Mouse (Mus musculus) midbrain, embryonic 12.5 days (tissue): ENCODE measurements at regions not wholly inside any gene's neighbourhood (a gene's known extent, or its start where the extent isn't known, plus 50 kb on each side); places are given as distances from the start of the nearest gene placed in this dataset.

ENCODE experiments used
- ATAC-seq: fragments of 200-750 bp; cut with Nextera tagmentation; 2 replicates; pipeline ENCODE4 v1.8.0; 2017; ENCODE audit warnings: low read depth, moderate TSS enrichment, moderate library complexity; ENCODE audit not compliant: low FRiP score
- H3K27ac ChIP-seq: fragments of 300-500 bp; sonication (generic); replicated peaks from 2 replicates; pipeline ENCODE4 v1.5.1; 2016; ENCODE audit warnings: mild to moderate bottlenecking
- H3K27me3 ChIP-seq: fragments of 300-500 bp; sonication (generic); 2 replicates; pipeline ENCODE4 v1.6.1; 2016; ENCODE audit warnings: mild to moderate bottlenecking
- H3K36me3 ChIP-seq: fragments of 300-500 bp; sonication (generic); 2 replicates; pipeline ENCODE4 v1.6.1; 2016
- H3K4me1 ChIP-seq: fragments of 300-500 bp; sonication (generic); 2 replicates; pipeline ENCODE4 v1.6.1; 2016
- H3K4me2 ChIP-seq: fragments of 300-500 bp; sonication (generic); replicated peaks from 2 replicates; pipeline ENCODE4 v1.6.1; 2016; ENCODE audit warnings: mild to moderate bottlenecking, moderate library complexity
- H3K4me3 ChIP-seq: fragments of 300-500 bp; sonication (generic); 2 replicates; pipeline ENCODE4 v1.5.1; 2016; ENCODE audit warnings: mild to moderate bottlenecking
- H3K9ac ChIP-seq: fragments of 300-500 bp; sonication (generic); replicated peaks from 2 replicates; pipeline ENCODE4 v1.6.1; 2016; ENCODE audit warnings: mild to moderate bottlenecking, moderate library complexity
- H3K9me3 ChIP-seq: fragments of 300-500 bp; sonication (generic); 2 replicates; pipeline ENCODE4 v1.6.1; 2016; ENCODE audit warnings: mild to moderate bottlenecking
- WGBS: fragments of 180-500 bp; shearing (Covaris S2); methylation state at CpG from one replicate; pipeline ENCODE4 v1.1.7; 2016; 5-methylcytosine and 5-hydroxymethylcytosine counted together

DNA sequence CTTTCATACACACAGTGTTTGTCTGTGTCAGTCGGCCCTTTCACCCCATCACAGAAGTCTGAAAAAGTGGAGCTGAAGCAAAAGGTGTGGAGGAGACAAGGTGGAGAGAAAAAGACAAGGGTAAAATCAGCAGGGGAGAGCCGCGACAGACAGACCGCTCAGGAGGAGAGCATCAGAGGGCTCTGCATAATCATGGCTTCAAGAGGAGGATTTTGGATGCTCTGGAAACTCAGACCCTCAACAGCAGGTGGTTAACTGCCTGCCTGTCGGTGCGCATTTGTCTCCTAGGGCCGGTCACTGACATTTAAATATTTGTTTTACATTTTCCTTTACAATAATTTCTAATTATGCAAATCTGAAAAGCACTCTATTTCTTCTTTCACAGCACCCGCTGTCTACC, 100.6 kb upstream of the Zfp42 start:
- Histone ChIP-seq H3K4me3 (no peak overlapping the region), H3K4me1 (peaks cover 7% of the 10 kb centered on the region; the same call in 1 of the 2 replicates), H3K27me3 (no peaks in the 10 kb centered on the region), H3K27ac (no peak overlapping the region), H3K9ac (no peak overlapping the region), H3K4me2 (no peak overlapping the region), H3K36me3 (no peaks in the 10 kb centered on the region), H3K9me3 (no peaks in the 10 kb centered on the region)
- ATAC-seq, result peak; percentile 69
- 8% methylated on average over 8 of the region's 8 CpGs for WGBS

GRCm38 (mm10) chr8:43393044-43393443, 86.3 kb upstream of the Zfp42 start:
- ATAC-seq, result no peak
- peaks cover 4% of the 10 kb centered on the region; the same call in 1 of the 2 replicates for H3K9me3 ChIP-seq
- WGBS, result 92% methylated on average over 2 of the region's 2 CpGs
- no peak overlapping the region for H3K9ac ChIP-seq
- H3K4me2 ChIP-seq, result no peak overlapping the region
- no peaks in the 10 kb centered on the region for H3K36me3 ChIP-seq
- no peak overlapping the region for H3K27ac ChIP-seq
- no peaks in the 10 kb centered on the region for H3K27me3 ChIP-seq
- no peak overlapping the region for H3K4me3 ChIP-seq
- H3K4me1 ChIP-seq, result no peaks in the 10 kb centered on the region

DNA sequence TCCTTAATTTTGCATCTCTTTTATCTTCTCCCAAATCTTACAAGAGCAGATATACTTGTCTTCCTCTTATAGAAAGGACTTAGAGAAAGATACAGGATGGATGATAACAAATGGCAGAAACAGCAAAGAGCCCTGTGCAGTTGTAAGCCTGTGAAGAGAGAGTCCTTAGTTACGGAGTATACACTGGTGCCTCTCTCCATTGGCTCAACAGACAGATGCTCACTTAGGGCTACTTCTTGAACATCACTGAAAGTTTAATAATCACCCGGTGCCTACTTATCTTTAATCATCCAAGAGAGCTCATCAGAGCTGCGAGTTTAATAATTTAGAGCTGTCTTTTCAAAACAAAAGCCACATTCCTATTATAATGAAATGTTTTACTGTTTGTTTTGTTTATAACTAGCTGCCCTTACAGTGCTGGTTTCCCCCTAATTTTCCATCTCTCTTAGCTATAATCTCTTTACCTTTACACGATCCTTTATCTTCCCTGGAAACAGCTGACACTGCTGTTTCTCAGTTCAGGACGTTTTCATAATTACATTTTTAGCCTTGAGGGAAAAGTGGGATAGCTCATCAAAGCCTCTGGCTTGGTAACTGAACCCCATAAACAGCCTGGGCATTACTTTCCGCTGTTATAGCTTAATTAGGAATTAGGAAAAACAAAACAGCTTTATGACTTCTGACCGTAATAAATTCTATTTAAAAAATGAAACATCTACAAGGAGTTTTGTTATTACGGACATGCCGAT, 83.8 kb upstream of the Zfp42 start:
- Histone ChIP-seq H3K9me3 (peaks cover 4% of the 10 kb centered on the region; the same call in 1 of the 2 replicates), H3K4me3 (no peak overlapping the region), H3K4me2 (no peak overlapping the region), H3K9ac (no peak overlapping the region), H3K36me3 (no peaks in the 10 kb centered on the region), H3K27me3 (no peaks in the 10 kb centered on the region), H3K27ac (no peak overlapping the region), H3K4me1 (no peaks in the 10 kb centered on the region)
- 80% methylated on average over 9 of the region's 9 CpGs for WGBS
- no peak for ATAC-seq
